Mouse (Mus musculus) ES-Bruce4 (cell line): ENCODE measurements around the gene Tars.

Source experiments
- CTCF ChIP-seq: IDR thresholded peaks from one replicate; pipeline ENCODE4 v1.8.1; 2011; ENCODE audit warnings: low read depth, low read length
- POLR2A ChIP-seq: IDR thresholded peaks from one replicate; pipeline ENCODE4 v1.8.1; 2011; ENCODE audit warnings: low read length; ENCODE audit not compliant: insufficient read depth

GRCm38 (mm10) chr15:11364112-11364511, 35.4 kb downstream of the Tars start:
- TF ChIP-seq CTCF (no peak), POLR2A (no peak)
